Mouse (Mus musculus) heart, embryonic 14.5 days (tissue): ENCODE measurements around the gene Dcst1. TPM values are rescaled to one million over a fixed set of nuclear protein-coding genes. Genes with fewer than 3 reads are reported as not detected.
A peak's percentile ranks its signal among the peaks of the same experiment; 100 is the strongest.

Experiments
- ATAC-seq: fragments of 200-750 bp; cut with Nextera tagmentation; 2 replicates; pipeline ENCODE4 v1.8.0; 2017; ENCODE audit warnings: low read depth, moderate TSS enrichment; ENCODE audit not compliant: insufficient number of reproducible peaks, insufficient read depth, low FRiP score
- H3K27ac ChIP-seq, 2 experiments: fragments of 200-500 bp in 1 of 2; fragments of 300-500 bp in 1 of 2; sonication (generic) in 1 of 2; replicated peaks in 1 of 2; 2 replicates each; pipeline ENCODE4 v1.5.1; 2012 to 2014; ENCODE audit warnings: low read depth in 2 of 2, low read length in 2 of 2, control low read depth in 1 of 2, mild to moderate bottlenecking in 1 of 2, mixed read lengths in 1 of 2; ENCODE audit not compliant: control insufficient read depth in 1 of 2, insufficient read depth in 1 of 2
- H3K27me3 ChIP-seq: fragments of 300-500 bp; sonication (generic); 2 replicates; pipeline ENCODE4 v1.6.1; 2014; ENCODE audit warnings: mild to moderate bottlenecking, low read length, control low read depth; ENCODE audit not compliant: control insufficient read depth, insufficient read depth
- H3K36me3 ChIP-seq: fragments of 300-500 bp; sonication (generic); 2 replicates; pipeline ENCODE4 v1.6.1; 2014; ENCODE audit warnings: mild to moderate bottlenecking, control low read depth, low read length, mixed read lengths; ENCODE audit not compliant: control insufficient read depth, insufficient read depth
- H3K4me1 ChIP-seq, 2 experiments: fragments of 200-500 bp in 1 of 2; fragments of 300-500 bp in 1 of 2; sonication (generic) in 1 of 2; 2 replicates each; pipeline ENCODE4 v1.6.1; 2012 to 2014; ENCODE audit warnings: low read length in 2 of 2, control low read depth in 1 of 2, mixed read lengths in 1 of 2; ENCODE audit not compliant: control insufficient read depth in 2 of 2, insufficient read depth in 2 of 2
- H3K4me2 ChIP-seq: fragments of 300-500 bp; sonication (generic); 2 replicates; pipeline ENCODE4 v1.6.1; 2014; ENCODE audit warnings: mild to moderate bottlenecking, low read length
- H3K4me3 ChIP-seq, 2 experiments: fragments of 200-500 bp in 1 of 2; fragments of 300-500 bp in 1 of 2; sonication (generic) in 1 of 2; 2 replicates each; pipeline ENCODE4 v1.5.1; 2012 to 2014; ENCODE audit warnings: low read length in 2 of 2, mild to moderate bottlenecking in 2 of 2, control low read depth in 1 of 2, low read depth in 1 of 2, moderate library complexity in 1 of 2; ENCODE audit not compliant: control insufficient read depth in 1 of 2, insufficient read depth in 1 of 2
- H3K9ac ChIP-seq: fragments of 300-500 bp; sonication (generic); 2 replicates; pipeline ENCODE4 v1.6.1; 2014; ENCODE audit warnings: mild to moderate bottlenecking, low read length
- H3K9me3 ChIP-seq: fragments of 300-500 bp; sonication (generic); 2 replicates; pipeline ENCODE4 v1.6.1; 2016; ENCODE audit warnings: low read length, control low read depth; ENCODE audit not compliant: control insufficient read depth
- WGBS: fragments of 180-500 bp; shearing (Covaris S2); extraction: QIAGEN DNeasy Blood & Tissue Kit; methylation state at CpG from one replicate; pipeline ENCODE4 v1.1.7; 2014; 5-methylcytosine and 5-hydroxymethylcytosine counted together
- polyA plus RNA-seq: library from polyadenylated mRNA; unstranded; fragments of >200 nt; fragmentation: Nextera tagmentation; extraction: Ambion mirVana; gene quantifications from 2 replicates; pipeline ENCODE4 v1.2.1, GENCODE M21; 2014

The Dcst1 gene
- polyA plus RNA-seq, 1 experiment from 2014 or later, result 0.18 TPM

GRCm38 (mm10) chr3:89382033-89382882 lies 17.2 kb upstream of the Dcst1 start:
- Histone ChIP-seq H3K27me3 (no peaks in the 10 kb centered on the region), H3K27ac (no peak overlapping the region), H3K4me2 (no peak overlapping the region), H3K4me3 (no peak overlapping the region), H3K9ac (no peak overlapping the region), H3K4me1 (peaks cover 5 to 21% of the 10 kb centered on the region in 2 experiments), H3K9me3 (no peaks in the 10 kb centered on the region), H3K36me3 (peaks cover 23% of the 10 kb centered on the region)
- ATAC-seq, result no peak
- WGBS, result 83% methylated on average over 9 of the region's 9 CpGs

- H3K4me1 ChIP-seq, result peaks cover 5 to 21% of the 10 kb centered on the region in 2 experiments
- H3K4me2 ChIP-seq, result no peak overlapping the region
- no peak overlapping the region for H3K27ac ChIP-seq
- H3K4me3 ChIP-seq, result no peak overlapping the region
- H3K27me3 ChIP-seq, result no peaks in the 10 kb centered on the region
- WGBS, result 87% methylated on average over 11 of the region's 11 CpGs
- no peak for ATAC-seq
- no peaks in the 10 kb centered on the region for H3K9me3 ChIP-seq
- H3K36me3 ChIP-seq, result peaks cover 23% of the 10 kb centered on the region
- no peak overlapping the region for H3K9ac ChIP-seq
Measured at GRCm38 (mm10) chr3:89381233-89381632, 16.2 kb upstream of the Dcst1 start.

GRCm38 (mm10) chr3:89380711-89381110 lies 15.7 kb upstream of the Dcst1 start:
- Histone ChIP-seq H3K4me2 (no peak overlapping the region), H3K36me3 (peaks cover 23% of the 10 kb centered on the region), H3K4me3 (no peak overlapping the region), H3K27ac (no peak overlapping the region), H3K27me3 (no peaks in the 10 kb centered on the region), H3K9me3 (no peaks in the 10 kb centered on the region), H3K4me1 (peaks cover 5 to 21% of the 10 kb centered on the region in 2 experiments), H3K9ac (no peak overlapping the region)
- ATAC-seq, result no peak
- WGBS, result 90% methylated on average over 18 of the region's 18 CpGs

GRCm38 (mm10) chr3:89380291-89380690 lies 15.2 kb upstream of the Dcst1 start:
- peaks cover 5 to 21% of the 10 kb centered on the region in 2 experiments for H3K4me1 ChIP-seq
- ATAC-seq, result no peak
- H3K4me3 ChIP-seq, result no peak overlapping the region
- no peaks in the 10 kb centered on the region for H3K9me3 ChIP-seq
- H3K36me3 ChIP-seq, result peaks cover 23% of the 10 kb centered on the region
- H3K4me2 ChIP-seq, result no peak overlapping the region
- H3K27me3 ChIP-seq, result no peaks in the 10 kb centered on the region
- H3K27ac ChIP-seq, result no peak overlapping the region
- H3K9ac ChIP-seq, result no peak overlapping the region
- 94% methylated on average over 14 of the region's 14 CpGs for WGBS

GRCm38 (mm10) chr3:89379388-89380131 lies 14.5 kb upstream of the Dcst1 start:
- WGBS, result 88% methylated on average over 31 of the region's 31 CpGs
- H3K27ac ChIP-seq, result no peak overlapping the region
- no peaks in the 10 kb centered on the region for H3K27me3 ChIP-seq
- peaks cover 5 to 16% of the 10 kb centered on the region in 2 experiments for H3K4me1 ChIP-seq
- H3K36me3 ChIP-seq, result peaks cover 23% of the 10 kb centered on the region
- ATAC-seq, result no peak
- no peaks in the 10 kb centered on the region for H3K9me3 ChIP-seq
- no peak overlapping the region for H3K9ac ChIP-seq
- no peak overlapping the region for H3K4me2 ChIP-seq
- no peak overlapping the region for H3K4me3 ChIP-seq

- Histone ChIP-seq H3K4me1 (peaks cover 5 to 16% of the 10 kb centered on the region in 2 experiments), H3K36me3 (peaks cover 23% of the 10 kb centered on the region), H3K4me2 (peak overlapping the region; percentile 73), H3K4me3 (peak overlapping the region; percentile 53 to 64), H3K27me3 (no peaks in the 10 kb centered on the region), H3K27ac (no peak overlapping the region), H3K9ac (peak overlapping the region; percentile 68), H3K9me3 (no peaks in the 10 kb centered on the region)
- 4% methylated on average over 22 of the region's 29 CpGs for WGBS
- ATAC-seq, result peak; percentile 82
Measured at GRCm38 (mm10) chr3:89378394-89379067, 13.5 kb upstream of the Dcst1 start.

- no peak overlapping the region for H3K27ac ChIP-seq
Measured at GRCm38 (mm10) chr3:89377831-89378230, 12.8 kb upstream of the Dcst1 start.

More at GRCm38 (mm10) chr3:89377831-89378230, 12.8 kb upstream of the Dcst1 start:
- peaks cover 5 to 16% of the 10 kb centered on the region in 2 experiments for H3K4me1 ChIP-seq
- H3K27me3 ChIP-seq, result no peaks in the 10 kb centered on the region
- ATAC-seq, result peak; percentile 0; the same call in 1 of the 2 replicates
- WGBS, result 64% methylated on average over 4 of the region's 4 CpGs
- H3K4me3 ChIP-seq, result peak overlapping the region in 1 of 2 experiments; percentile 53; a peak in 2 of 4 replicates
- peak overlapping the region; percentile 73 for H3K4me2 ChIP-seq
- H3K9ac ChIP-seq, result no peak overlapping the region
- H3K9me3 ChIP-seq, result no peaks in the 10 kb centered on the region
- H3K36me3 ChIP-seq, result peaks cover 23% of the 10 kb centered on the region
